Mouse (Mus musculus) kidney, postnatal 14 days (tissue): Measurements from ENCODE around the gene Tigd3.

ENCODE experiments used
- DNase-seq: peaks from one replicate; pipeline ENCODE4 v3.0.0; 2022; ENCODE audit warnings: mixed read lengths

The Tigd3 gene

GRCm38 (mm10) chr19:5894002-5894678 lies at the start of gene Tigd3:
TSS of gene Tigd3 (minus strand) at chr19:5894149.
- DNase-seq = peak; percentile 97

DNA sequence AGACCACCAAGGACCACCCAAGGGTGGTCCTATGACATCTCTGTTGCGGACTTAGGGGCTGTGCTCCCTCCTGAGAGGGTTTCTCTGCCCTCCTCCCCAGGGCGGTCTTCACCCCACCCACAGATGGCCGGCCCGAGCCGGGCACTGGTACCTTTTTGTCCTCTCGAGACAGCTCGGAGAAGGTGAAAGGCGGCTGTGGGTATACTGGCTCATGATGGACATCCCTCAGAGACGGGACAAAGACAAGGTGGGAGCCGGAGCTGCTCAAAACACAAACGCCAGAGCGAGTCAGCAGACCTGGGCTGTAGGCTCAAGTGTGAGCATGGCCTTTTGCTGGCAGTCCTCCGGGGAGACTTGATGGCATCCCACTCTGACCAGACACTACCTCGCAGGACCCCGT lies 49.5 kb upstream of the Tigd3 start:
- no peak for DNase-seq

- no peak for DNase-seq
These were observed 48.6 kb upstream of the Tigd3 start for GRCm38 (mm10) chr19:5942581-5942980.

DNA sequence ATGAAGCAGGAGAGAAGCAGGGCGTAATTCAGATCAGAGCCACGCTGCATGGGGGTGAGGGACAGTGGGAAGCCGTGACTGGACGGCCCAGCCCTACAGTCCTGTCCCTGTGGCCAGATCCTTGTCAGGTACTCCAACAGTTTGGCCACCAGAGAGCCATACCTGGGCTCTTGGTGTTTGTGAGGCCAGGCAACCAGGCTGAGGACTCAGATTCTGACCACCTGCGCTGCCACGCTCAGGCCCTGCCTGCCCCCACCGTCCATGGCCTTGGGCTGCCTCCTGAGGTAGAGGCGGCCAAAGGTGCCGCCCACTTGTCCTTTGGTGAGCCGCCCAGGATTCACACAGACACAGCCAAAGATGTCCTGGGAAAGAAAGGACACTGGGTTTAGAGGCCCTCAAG lies 46.7 kb upstream of the Tigd3 start:
- peak; percentile 38 for DNase-seq

- DNase-seq = peak; percentile 95
These were observed 46.2 kb upstream of the Tigd3 start for GRCm38 (mm10) chr19:5940173-5940572.

- no peak for DNase-seq
These were observed 45.8 kb upstream of the Tigd3 start for GRCm38 (mm10) chr19:5939715-5940114.

DNA sequence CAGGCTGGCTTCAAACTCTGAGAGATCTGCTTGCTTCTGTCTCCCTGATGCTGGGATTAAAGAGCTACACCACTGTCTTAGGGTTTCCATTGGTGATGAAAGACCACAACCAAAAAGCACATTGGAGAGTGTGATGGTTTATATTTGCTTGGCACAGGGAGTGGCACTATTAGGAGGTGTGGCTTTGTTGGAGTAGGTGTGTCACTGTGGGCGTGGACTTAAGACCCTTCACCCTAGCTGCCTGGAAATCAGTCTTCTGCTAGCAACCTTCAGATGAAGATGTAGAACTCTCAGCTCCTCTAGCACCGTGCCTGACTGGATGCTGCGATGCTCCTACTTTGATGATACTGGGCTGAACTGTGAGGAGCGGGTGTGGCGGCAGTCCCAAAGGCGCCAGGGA lies 44.6 kb upstream of the Tigd3 start:
- DNase-seq = no peak

GRCm38 (mm10) chr19:5937836-5938406 lies 44.0 kb upstream of the Tigd3 start:
- no peak for DNase-seq

GRCm38 (mm10) chr19:5937095-5937835 lies 43.3 kb upstream of the Tigd3 start:
- no peak for DNase-seq

GRCm38 (mm10) chr19:5935691-5936090 lies 41.7 kb upstream of the Tigd3 start:
- peak; percentile 49 for DNase-seq

DNA sequence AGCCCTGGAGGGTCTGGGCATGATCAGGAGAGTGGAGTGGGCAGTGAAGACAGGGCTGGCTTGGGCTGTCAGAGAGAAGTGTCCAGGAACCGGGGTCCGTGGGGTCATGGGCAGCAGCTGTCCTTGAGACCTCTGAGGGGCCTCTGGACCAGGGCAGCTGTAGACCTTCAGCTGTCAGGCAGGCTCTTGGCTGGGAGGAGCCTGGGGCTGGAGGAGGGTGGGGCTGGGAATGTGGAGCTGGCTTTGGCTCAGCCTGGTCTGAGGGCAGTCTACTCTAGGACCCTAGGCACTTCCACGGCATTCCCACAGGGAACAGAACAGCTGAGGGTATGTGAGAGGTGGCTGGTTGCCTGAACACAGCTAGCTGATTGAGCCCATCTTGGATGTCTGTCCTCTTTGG lies 41.3 kb upstream of the Tigd3 start:
- peak; percentile 79 for DNase-seq

GRCm38 (mm10) chr19:5929634-5930596 lies 36.0 kb upstream of the Tigd3 start:
- DNase-seq = peak; percentile 91

DNA sequence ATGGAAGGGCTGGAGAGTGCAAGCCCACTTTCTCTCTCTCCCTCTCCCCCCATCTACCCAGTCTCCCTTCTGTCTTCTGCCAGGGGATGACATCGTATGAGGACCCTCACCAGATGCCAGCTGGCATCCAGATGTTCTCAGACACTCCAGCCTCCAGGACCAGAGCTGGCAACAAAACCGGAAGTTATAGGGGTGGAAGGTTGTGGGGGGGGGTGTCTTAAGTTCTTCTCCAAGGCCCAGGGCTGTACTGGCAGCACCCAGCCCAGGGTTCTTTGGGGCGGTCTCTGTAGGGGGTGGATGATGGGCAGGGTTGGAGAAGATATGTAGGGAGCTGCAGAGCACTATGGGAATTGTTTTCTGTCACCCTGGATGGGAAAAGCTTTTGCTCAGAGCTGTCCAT lies 34.6 kb upstream of the Tigd3 start:
- DNase-seq = no peak

GRCm38 (mm10) chr19:5928104-5928503 lies 34.2 kb upstream of the Tigd3 start:
- DNase-seq = peak; percentile 37

GRCm38 (mm10) chr19:5927532-5927931 lies 33.6 kb upstream of the Tigd3 start:
- DNase-seq = no peak

DNA sequence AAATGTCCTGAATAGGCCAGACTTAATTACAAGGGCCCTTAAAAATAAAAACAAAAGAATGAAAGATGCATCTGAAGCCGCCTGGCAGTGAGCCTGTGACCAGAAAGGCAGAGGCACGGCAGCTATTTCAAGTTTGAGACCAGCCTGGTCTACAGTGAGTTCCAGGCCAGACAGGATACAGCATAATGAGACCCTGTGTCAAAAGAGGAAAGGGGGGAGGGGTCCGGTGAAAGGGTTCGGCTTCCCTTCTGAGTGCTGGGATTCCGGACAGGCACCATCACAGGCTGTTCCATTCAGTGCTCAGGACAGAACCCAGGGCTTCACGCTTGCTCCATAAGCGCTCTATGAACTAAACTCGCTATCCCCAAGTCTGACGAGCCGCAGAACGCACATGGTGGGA lies 33.1 kb upstream of the Tigd3 start:
- DNase-seq = peak; percentile 68

GRCm38 (mm10) chr19:5925311-5925855 lies 31.4 kb upstream of the Tigd3 start:
- no peak for DNase-seq

GRCm38 (mm10) chr19:5924713-5925093 lies 30.8 kb upstream of the Tigd3 start, which contains the start of gene Cdc42ep2:
TSS of gene Cdc42ep2 (minus strand) at chr19:5924816.
- DNase-seq = peak; percentile 98

GRCm38 (mm10) chr19:5923990-5924712 lies 30.2 kb upstream of the Tigd3 start:
- DNase-seq = peak; percentile 95

DNA sequence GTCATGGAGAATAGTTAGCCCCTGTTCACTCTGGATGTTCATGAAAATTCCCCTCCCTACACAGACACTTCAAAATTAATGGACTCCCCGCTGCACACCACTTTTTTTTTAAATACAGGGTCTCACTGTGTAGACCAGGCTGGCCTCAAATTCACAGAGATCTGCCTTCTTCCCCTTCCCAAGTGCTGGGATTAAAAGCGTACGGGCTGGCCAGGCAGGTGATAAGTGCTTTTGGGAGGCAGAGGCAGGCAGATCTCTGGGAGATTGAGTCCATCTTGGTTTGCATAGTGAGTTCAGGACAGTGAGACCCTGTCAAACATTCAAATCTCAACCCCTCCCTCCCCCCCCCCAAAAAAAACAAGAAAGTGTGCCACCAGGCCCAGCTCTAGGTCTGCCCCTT lies 29.0 kb upstream of the Tigd3 start:
- DNase-seq = no peak

DNA sequence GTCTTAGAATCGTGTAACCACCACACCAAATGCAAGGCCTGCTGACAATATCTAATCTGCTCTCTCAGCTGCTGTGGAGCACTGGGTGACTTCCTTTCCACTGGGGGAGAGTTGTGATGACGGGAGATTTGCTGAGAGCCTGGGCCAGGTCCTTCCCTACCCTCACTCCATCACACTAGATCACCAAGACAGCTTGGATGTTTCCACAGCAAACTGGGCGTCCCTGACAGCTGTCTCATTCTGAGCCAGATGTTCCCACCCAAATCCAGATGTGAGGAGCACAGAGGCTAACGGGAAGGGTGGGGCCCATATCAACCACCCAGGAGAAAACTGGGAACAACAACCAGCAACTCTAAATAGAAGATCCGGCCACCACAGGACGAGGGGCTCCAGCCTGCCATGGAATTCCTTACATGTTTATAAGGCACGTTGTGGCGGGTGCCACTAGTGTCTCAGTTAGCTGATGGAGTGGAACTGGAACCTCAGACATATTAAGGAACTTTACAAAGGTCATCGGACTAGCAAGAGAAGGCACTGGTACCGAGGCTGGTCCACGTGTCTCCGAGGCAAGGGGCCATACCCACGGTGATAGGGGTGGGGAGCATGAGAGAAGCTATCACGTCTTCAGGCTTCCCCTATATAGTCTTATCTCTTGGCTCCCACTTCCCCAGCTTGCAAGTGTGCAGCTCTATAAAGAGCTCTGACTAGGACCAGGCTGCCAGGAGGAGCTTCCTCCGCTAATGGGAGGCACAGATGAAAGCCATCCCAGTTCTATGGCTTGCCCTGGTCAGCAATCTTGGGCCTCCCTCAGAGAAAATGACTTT lies 28.4 kb upstream of the Tigd3 start:
- DNase-seq = peak; percentile 43
